Mouse (Mus musculus): ENCODE results near the gene Tmem200b. TPM values are rescaled to one million over a fixed set of nuclear protein-coding genes. Genes with fewer than 3 reads are reported as not detected.

The Tmem200b gene
- polyA plus RNA-seq, 1 experiment from 2014 or later, result 4.3 TPM

- no peak overlapping the region for H3K4me3 ChIP-seq (ENCODE audit: control insufficient read depth in 1 of 2, insufficient read depth in 1 of 2, low read depth in 1 of 2, low read length in 2 of 2)
- peaks cover 43% of the 10 kb centered on the region for H3K36me3 ChIP-seq (ENCODE audit: control insufficient read depth, insufficient read depth, low read length)
- H3K9me3 ChIP-seq (ENCODE audit: control insufficient read depth, low read length), result no peaks in the 10 kb centered on the region
- peak overlapping the region; percentile 11; the same call in 1 of the 2 replicates for H3K9ac ChIP-seq (ENCODE audit: low read length)
- H3K27me3 ChIP-seq (ENCODE audit: control insufficient read depth, insufficient read depth, low read length), result no peaks in the 10 kb centered on the region
- peaks cover 59 to 72% of the 10 kb centered on the region in 2 experiments for H3K4me1 ChIP-seq (ENCODE audit: control insufficient read depth in 2 of 2, insufficient read depth in 2 of 2, low read length in 2 of 2)
- 44% methylated on average over 6 of the region's 6 CpGs for WGBS
- ATAC-seq (ENCODE audit: insufficient number of reproducible peaks, insufficient read depth, low FRiP score, low read depth), result 0 out of 2 replicates have a peak, but pooled peaks have one; percentile 20
- H3K4me2 ChIP-seq (ENCODE audit: low read length), result peak overlapping the region; percentile 13; the same call in 1 of the 2 replicates
- peak overlapping the region; percentile 3 to 50; a peak in 2 of 4 replicates for H3K27ac ChIP-seq (replicated peaks in 1 of 2; ENCODE audit: control insufficient read depth in 1 of 2, insufficient read depth in 1 of 2, low read depth in 2 of 2, low read length in 2 of 2)
Observed at GRCm38 (mm10) chr4:131924096-131924810, 2.7 kb downstream of the Tmem200b start.

GRCm38 (mm10) chr4:131929146-131929545, 7.6 kb downstream of the Tmem200b start:
- H3K27me3 ChIP-seq (ENCODE audit: control insufficient read depth, insufficient read depth, low read length), result no peaks in the 10 kb centered on the region
- no peak overlapping the region for H3K9ac ChIP-seq (ENCODE audit: low read length)
- no peaks in the 10 kb centered on the region for H3K9me3 ChIP-seq (ENCODE audit: control insufficient read depth, low read length)
- H3K27ac ChIP-seq (replicated peaks in 1 of 2; ENCODE audit: control insufficient read depth in 1 of 2, insufficient read depth in 1 of 2, low read depth in 2 of 2, low read length in 2 of 2), result no peak overlapping the region
- H3K4me3 ChIP-seq (ENCODE audit: control insufficient read depth in 1 of 2, insufficient read depth in 1 of 2, low read depth in 1 of 2, low read length in 2 of 2), result no peak overlapping the region
- peaks cover 28 to 36% of the 10 kb centered on the region in 2 experiments for H3K4me1 ChIP-seq (ENCODE audit: control insufficient read depth in 2 of 2, insufficient read depth in 2 of 2, low read length in 2 of 2)
- ATAC-seq (ENCODE audit: insufficient number of reproducible peaks, insufficient read depth, low FRiP score, low read depth), result no peak
- WGBS, result 72% methylated on average over 6 of the region's 6 CpGs
- H3K36me3 ChIP-seq (ENCODE audit: control insufficient read depth, insufficient read depth, low read length), result peaks cover 78% of the 10 kb centered on the region
- H3K4me2 ChIP-seq (ENCODE audit: low read length), result no peak overlapping the region

- Histone ChIP-seq H3K4me1 (ENCODE audit: control insufficient read depth in 2 of 2, insufficient read depth in 2 of 2, low read length in 2 of 2) (peaks cover 0 to 4% of the 10 kb centered on the region in 2 experiments; a peak in 1 of 4 replicates), H3K36me3 (ENCODE audit: control insufficient read depth, insufficient read depth, low read length) (peaks cover 20% of the 10 kb centered on the region), H3K4me2 (ENCODE audit: low read length) (no peak overlapping the region), H3K27me3 (ENCODE audit: control insufficient read depth, insufficient read depth, low read length) (no peaks in the 10 kb centered on the region), H3K4me3 (ENCODE audit: control insufficient read depth in 1 of 2, insufficient read depth in 1 of 2, low read depth in 1 of 2, low read length in 2 of 2) (no peak overlapping the region), H3K9me3 (ENCODE audit: control insufficient read depth, low read length) (no peaks in the 10 kb centered on the region), H3K9ac (ENCODE audit: low read length) (no peak overlapping the region), H3K27ac (replicated peaks in 1 of 2; ENCODE audit: control insufficient read depth in 1 of 2, insufficient read depth in 1 of 2, low read depth in 2 of 2, low read length in 2 of 2) (no peak overlapping the region)
- WGBS, result 62% methylated on average over 2 of the region's 2 CpGs
- ATAC-seq (ENCODE audit: insufficient number of reproducible peaks, insufficient read depth, low FRiP score, low read depth), result no peak
Observed at GRCm38 (mm10) chr4:131939459-131939858, 17.9 kb downstream of the Tmem200b start.

GRCm38 (mm10) chr4:131940846-131941245, 19.3 kb downstream of the Tmem200b start:
- peaks cover 0 to 4% of the 10 kb centered on the region in 2 experiments; a peak in 1 of 4 replicates for H3K4me1 ChIP-seq (ENCODE audit: control insufficient read depth in 2 of 2, insufficient read depth in 2 of 2, low read length in 2 of 2)
- no peak overlapping the region for H3K9ac ChIP-seq (ENCODE audit: low read length)
- H3K4me2 ChIP-seq (ENCODE audit: low read length), result no peak overlapping the region
- no peak overlapping the region for H3K4me3 ChIP-seq (ENCODE audit: control insufficient read depth in 1 of 2, insufficient read depth in 1 of 2, low read depth in 1 of 2, low read length in 2 of 2)
- H3K27ac ChIP-seq (replicated peaks in 1 of 2; ENCODE audit: control insufficient read depth in 1 of 2, insufficient read depth in 1 of 2, low read depth in 2 of 2, low read length in 2 of 2), result no peak overlapping the region
- H3K9me3 ChIP-seq (ENCODE audit: control insufficient read depth, low read length), result no peaks in the 10 kb centered on the region
- no peaks in the 10 kb centered on the region for H3K27me3 ChIP-seq (ENCODE audit: control insufficient read depth, insufficient read depth, low read length)
- no peak for ATAC-seq (ENCODE audit: insufficient number of reproducible peaks, insufficient read depth, low FRiP score, low read depth)
- 95% methylated on average over 4 of the region's 4 CpGs for WGBS
- H3K36me3 ChIP-seq (ENCODE audit: control insufficient read depth, insufficient read depth, low read length), result peaks cover 8% of the 10 kb centered on the region; the same call in 1 of the 2 replicates

GRCm38 (mm10) chr4:131947848-131948247, 26.3 kb downstream of the Tmem200b start:
- whole genome bisulfite sequencing, result 93% methylated on average over 11 of the region's 11 CpGs
- ATAC-seq (ENCODE audit: insufficient number of reproducible peaks, insufficient read depth, low FRiP score, low read depth), result no peak
- Histone ChIP-seq H3K4me2 (ENCODE audit: low read length) (no peak overlapping the region), H3K27ac (replicated peaks in 1 of 2; ENCODE audit: control insufficient read depth in 1 of 2, insufficient read depth in 1 of 2, low read depth in 2 of 2, low read length in 2 of 2) (no peak overlapping the region), H3K36me3 (ENCODE audit: control insufficient read depth, insufficient read depth, low read length) (peaks cover 4% of the 10 kb centered on the region; the same call in 1 of the 2 replicates), H3K4me3 (ENCODE audit: control insufficient read depth in 1 of 2, insufficient read depth in 1 of 2, low read depth in 1 of 2, low read length in 2 of 2) (no peak overlapping the region), H3K9me3 (ENCODE audit: control insufficient read depth, low read length) (0 out of 2 replicates have a peak, but pooled peaks cover 3% of the 10 kb centered on the region), H3K9ac (ENCODE audit: low read length) (no peak overlapping the region), H3K4me1 (ENCODE audit: control insufficient read depth in 2 of 2, insufficient read depth in 2 of 2, low read length in 2 of 2) (peaks cover 2 to 4% of the 10 kb centered on the region in 2 experiments; a peak in 3 of 4 replicates), H3K27me3 (ENCODE audit: control insufficient read depth, insufficient read depth, low read length) (no peaks in the 10 kb centered on the region)

- Histone ChIP-seq H3K4me3 (ENCODE audit: control insufficient read depth in 1 of 2, insufficient read depth in 1 of 2, low read depth in 1 of 2, low read length in 2 of 2) (no peak overlapping the region), H3K27ac (replicated peaks in 1 of 2; ENCODE audit: control insufficient read depth in 1 of 2, insufficient read depth in 1 of 2, low read depth in 2 of 2, low read length in 2 of 2) (no peak overlapping the region), H3K9me3 (ENCODE audit: control insufficient read depth, low read length) (0 out of 2 replicates have a peak, but pooled peaks cover 3% of the 10 kb centered on the region), H3K4me1 (ENCODE audit: control insufficient read depth in 2 of 2, insufficient read depth in 2 of 2, low read length in 2 of 2) (peaks cover 2 to 4% of the 10 kb centered on the region in 2 experiments; a peak in 3 of 4 replicates), H3K4me2 (ENCODE audit: low read length) (no peak overlapping the region), H3K36me3 (ENCODE audit: control insufficient read depth, insufficient read depth, low read length) (peaks cover 12% of the 10 kb centered on the region), H3K27me3 (ENCODE audit: control insufficient read depth, insufficient read depth, low read length) (no peaks in the 10 kb centered on the region), H3K9ac (ENCODE audit: low read length) (no peak overlapping the region)
- WGBS, result 58% methylated on average over 5 of the region's 5 CpGs
- ATAC-seq (ENCODE audit: insufficient number of reproducible peaks, insufficient read depth, low FRiP score, low read depth), result no peak
Observed at GRCm38 (mm10) chr4:131949903-131950302, 28.3 kb downstream of the Tmem200b start.

- Histone ChIP-seq H3K27ac (replicated peaks in 1 of 2; ENCODE audit: control insufficient read depth in 1 of 2, insufficient read depth in 1 of 2, low read depth in 2 of 2, low read length in 2 of 2) (no peak overlapping the region), H3K27me3 (ENCODE audit: control insufficient read depth, insufficient read depth, low read length) (no peaks in the 10 kb centered on the region), H3K4me2 (ENCODE audit: low read length) (no peak overlapping the region), H3K9me3 (ENCODE audit: control insufficient read depth, low read length) (0 out of 2 replicates have a peak, but pooled peaks cover 3% of the 10 kb centered on the region), H3K9ac (ENCODE audit: low read length) (no peak overlapping the region), H3K4me3 (ENCODE audit: control insufficient read depth in 1 of 2, insufficient read depth in 1 of 2, low read depth in 1 of 2, low read length in 2 of 2) (no peak overlapping the region), H3K4me1 (ENCODE audit: control insufficient read depth in 2 of 2, insufficient read depth in 2 of 2, low read length in 2 of 2) (peaks cover 2 to 4% of the 10 kb centered on the region in 2 experiments; a peak in 3 of 4 replicates), H3K36me3 (ENCODE audit: control insufficient read depth, insufficient read depth, low read length) (peaks cover 17% of the 10 kb centered on the region)
- ATAC-seq (ENCODE audit: insufficient number of reproducible peaks, insufficient read depth, low FRiP score, low read depth), result no peak
- 62% methylated on average over 8 of the region's 8 CpGs for WGBS
Observed at GRCm38 (mm10) chr4:131950657-131951056, 29.1 kb downstream of the Tmem200b start.

Data from heart, embryonic 14.5 days (tissue).